Mouse (Mus musculus) testis, adult 2 months (tissue): ENCODE data around the gene Klhl31. TPM values are rescaled to one million over a fixed set of nuclear protein-coding genes. Genes with fewer than 3 reads are reported as not detected.

ENCODE experiments used
- H3K27ac ChIP-seq: fragments of 200-500 bp; 2 replicates; pipeline ENCODE4 v1.5.1; 2012; ENCODE audit warnings: low read depth, low read length; ENCODE audit not compliant: control insufficient read depth, insufficient read depth
- H3K27me3 ChIP-seq: fragments of 200-500 bp; 2 replicates; pipeline ENCODE4 v1.6.1; 2012; ENCODE audit warnings: mild to moderate bottlenecking, low read length, moderate library complexity; ENCODE audit not compliant: control insufficient read depth, insufficient read depth
- H3K36me3 ChIP-seq: fragments of 200-500 bp; 2 replicates; pipeline ENCODE4 v1.6.1; 2012; ENCODE audit warnings: mild to moderate bottlenecking, low read length; ENCODE audit not compliant: control insufficient read depth, insufficient read depth
- H3K4me1 ChIP-seq: fragments of 200-500 bp; 2 replicates; pipeline ENCODE4 v1.6.1; 2012; ENCODE audit warnings: low read length; ENCODE audit not compliant: control insufficient read depth, insufficient read depth
- H3K4me3 ChIP-seq: fragments of 200-500 bp; 2 replicates; pipeline ENCODE4 v1.5.1; 2012; ENCODE audit warnings: low read depth, mild to moderate bottlenecking, low read length, moderate library complexity, mixed read lengths; ENCODE audit not compliant: control insufficient read depth
- CTCF ChIP-seq: fragments of 200-500 bp; IDR thresholded peaks from 2 replicates; pipeline ENCODE4 v1.5.1; 2012; ENCODE audit warnings: low read depth, mild to moderate bottlenecking, inconsistent platforms, low read length, moderate library complexity; ENCODE audit not compliant: control insufficient read depth, insufficient read depth, insufficient replicate concordance
- POLR2A ChIP-seq: fragments of 200-500 bp; IDR thresholded peaks from 2 replicates; pipeline ENCODE4 v1.6.1; 2012; ENCODE audit warnings: low read depth, mild to moderate bottlenecking, inconsistent platforms, low read length, moderate library complexity; ENCODE audit not compliant: control insufficient read depth
- polyA plus RNA-seq: library from polyadenylated mRNA; depleted of rRNA; stranded (reverse); fragments of >200 nt; gene quantifications from 2 replicates; pipeline ENCODE4 v1.2.3, GENCODE M21; 2012

Klhl31 gene
- polyA plus RNA-seq, 1 experiment: 0.80 TPM

GRCm38 (mm10) chr9:77670095-77670494 lies 33.8 kb downstream of the Klhl31 start:
- Histone ChIP-seq H3K4me3 (no peak overlapping the region), H3K27ac (no peak overlapping the region), H3K36me3 (no peaks in the 10 kb centered on the region), H3K27me3 (no peaks in the 10 kb centered on the region), H3K4me1 (no peaks in the 10 kb centered on the region)
- TF ChIP-seq CTCF (no peak), POLR2A (no peak)

GRCm38 (mm10) chr9:77671004-77671403 lies 34.7 kb downstream of the Klhl31 start:
- TF ChIP-seq CTCF (no peak), POLR2A (no peak)
- no peak overlapping the region for H3K4me3 ChIP-seq
- no peaks in the 10 kb centered on the region for H3K4me1 ChIP-seq
- H3K27ac ChIP-seq: no peak overlapping the region
- no peaks in the 10 kb centered on the region for H3K36me3 ChIP-seq
- no peaks in the 10 kb centered on the region for H3K27me3 ChIP-seq

GRCm38 (mm10) chr9:77673218-77673617 lies 36.9 kb downstream of the Klhl31 start:
- no peaks in the 10 kb centered on the region for H3K36me3 ChIP-seq
- no peaks in the 10 kb centered on the region for H3K4me1 ChIP-seq
- no peak overlapping the region for H3K4me3 ChIP-seq
- no peak for TF ChIP-seq CTCF
- no peak overlapping the region for H3K27ac ChIP-seq
- no peaks in the 10 kb centered on the region for H3K27me3 ChIP-seq

GRCm38 (mm10) chr9:77673986-77674385 lies 37.7 kb downstream of the Klhl31 start:
- no peaks in the 10 kb centered on the region for H3K36me3 ChIP-seq
- H3K27me3 ChIP-seq: no peaks in the 10 kb centered on the region
- no peak overlapping the region for H3K4me3 ChIP-seq
- TF ChIP-seq CTCF (no peak), POLR2A (no peak)
- no peaks in the 10 kb centered on the region for H3K4me1 ChIP-seq
- no peak overlapping the region for H3K27ac ChIP-seq

- Histone ChIP-seq H3K36me3 (no peaks in the 10 kb centered on the region), H3K27me3 (no peaks in the 10 kb centered on the region), H3K4me3 (no peak overlapping the region), H3K27ac (no peak overlapping the region), H3K4me1 (no peaks in the 10 kb centered on the region)
- no peak for TF ChIP-seq POLR2A
- no peak for TF ChIP-seq CTCF
Measured at GRCm38 (mm10) chr9:77684938-77685337, 48.6 kb downstream of the Klhl31 start.

- Histone ChIP-seq H3K27ac (no peak overlapping the region; the same call in 1 of the 2 replicates), H3K4me3 (no peak overlapping the region), H3K4me1 (no peaks in the 10 kb centered on the region), H3K27me3 (no peaks in the 10 kb centered on the region), H3K36me3 (no peaks in the 10 kb centered on the region)
- TF ChIP-seq CTCF (no peak), POLR2A (no peak)
Measured at GRCm38 (mm10) chr9:77685825-77686500, 49.7 kb downstream of the Klhl31 start.

GRCm38 (mm10) chr9:77692707-77693106 lies 56.4 kb downstream of the Klhl31 start:
- no peak overlapping the region for H3K4me3 ChIP-seq
- H3K36me3 ChIP-seq: no peaks in the 10 kb centered on the region
- no peaks in the 10 kb centered on the region for H3K4me1 ChIP-seq
- H3K27me3 ChIP-seq: no peaks in the 10 kb centered on the region
- no peak overlapping the region for H3K27ac ChIP-seq
- no peak for TF ChIP-seq POLR2A
- no peak for TF ChIP-seq CTCF
